Mouse (Mus musculus) monocyte, adult 5-6 weeks (primary cell): ENCODE measurements around the gene Nek9. TPM values are rescaled to one million over a fixed set of nuclear protein-coding genes. Genes with fewer than 3 reads are reported as not detected.

Source experiments
- ATAC-seq: fragments of 153-309, 156-312 bp; replicated peaks from 2 replicates; pipeline ENCODE4 v1.8.0; 2017; ENCODE audit warnings: mild to moderate bottlenecking; ENCODE audit not compliant: low TSS enrichment, insufficient number of reproducible peaks, severe bottlenecking, poor library complexity, low FRiP score
- total RNA-seq: library from RNA; stranded (forward); fragments of 200-1000, 200-491, 200-594 nt; gene quantifications from 3 replicates; pipeline ENCODE4 v1.2.3, GENCODE M21; 2017

Gene Nek9
- 30.4 to 50.6 TPM (median 33.8 TPM) in 3 replicates for total RNA-seq

DNA sequence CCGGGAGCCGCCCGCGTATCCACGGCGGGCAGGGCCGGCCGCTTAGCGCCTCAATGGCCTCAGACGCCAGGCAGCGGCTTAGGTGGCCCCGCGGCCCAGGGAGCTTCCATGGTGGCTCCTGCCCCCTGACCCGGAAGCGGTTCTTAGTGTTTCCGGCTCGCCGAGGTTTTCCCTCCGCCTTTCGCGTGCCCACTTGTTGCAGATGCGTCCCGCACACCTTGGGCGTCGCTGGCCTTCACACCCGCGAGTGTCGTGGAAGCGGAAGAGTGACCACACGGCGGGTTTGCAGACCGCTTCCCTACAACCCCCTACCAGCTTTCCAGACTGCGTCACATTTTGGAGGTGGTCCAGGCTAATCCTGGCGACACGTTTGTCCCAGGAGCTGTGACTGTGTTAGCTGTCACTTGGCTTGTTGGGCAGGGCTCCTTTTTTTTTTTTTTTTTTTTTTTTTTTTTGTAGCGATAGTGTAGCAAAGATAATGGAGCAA, at the start of gene Nek9:
Gene Nek9 (minus strand): TSS at position 120 of the 487 bp plus-strand sequence.
- ATAC-seq = peak; percentile 85

DNA sequence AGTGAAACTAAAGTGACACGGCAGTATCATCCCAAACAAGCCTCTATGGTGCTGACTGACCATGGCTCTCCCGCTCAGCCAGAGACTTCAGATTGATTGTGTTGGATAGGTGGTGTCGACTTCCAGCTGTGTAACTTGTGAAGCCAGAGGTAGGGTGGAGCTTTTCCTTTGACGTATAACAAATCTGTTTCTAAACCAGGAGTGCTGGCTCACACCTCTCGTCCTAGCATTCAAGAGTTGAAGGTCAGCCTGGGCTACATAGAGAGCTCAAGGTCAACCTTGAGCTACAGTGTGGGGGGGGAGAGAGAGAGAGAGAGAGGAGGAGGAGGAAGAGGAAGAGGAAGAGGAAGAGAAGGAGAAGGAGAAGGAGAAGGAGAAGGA, 46.8 kb upstream of the Nek9 start:
- no peak for ATAC-seq

DNA sequence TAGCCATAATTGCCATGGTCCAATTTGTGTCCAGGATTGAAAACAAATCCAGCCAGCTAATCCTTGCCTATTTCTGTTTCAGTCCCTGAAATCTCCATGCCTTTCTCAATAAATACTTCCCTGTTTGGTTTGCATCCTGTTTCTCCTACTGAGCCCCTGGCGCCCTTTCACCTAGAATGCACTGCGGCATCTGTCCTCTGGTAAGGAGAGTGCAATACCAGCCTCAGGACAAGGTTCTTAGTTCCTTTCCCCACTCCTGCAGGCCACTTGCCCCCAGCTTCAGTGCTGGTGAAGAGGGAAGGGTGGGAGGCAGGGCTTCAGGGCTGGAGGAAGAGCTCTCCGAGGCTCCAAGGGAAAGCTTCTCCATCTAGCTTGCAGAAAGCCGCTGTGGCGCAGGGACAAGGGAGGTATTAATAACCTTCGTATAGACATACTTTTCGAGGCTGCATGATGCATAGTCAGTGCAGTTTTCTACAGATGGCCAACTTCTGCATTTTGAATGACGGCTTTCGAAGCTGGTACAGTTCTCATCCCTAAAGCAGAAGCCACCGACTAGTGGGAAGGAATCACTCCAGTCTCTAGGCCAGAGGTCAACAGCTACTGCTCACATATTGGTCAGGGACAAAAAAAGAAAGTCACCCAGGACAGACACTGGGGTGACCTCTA, 46.3 kb upstream of the Nek9 start:
- ATAC-seq = peak; percentile 87

DNA sequence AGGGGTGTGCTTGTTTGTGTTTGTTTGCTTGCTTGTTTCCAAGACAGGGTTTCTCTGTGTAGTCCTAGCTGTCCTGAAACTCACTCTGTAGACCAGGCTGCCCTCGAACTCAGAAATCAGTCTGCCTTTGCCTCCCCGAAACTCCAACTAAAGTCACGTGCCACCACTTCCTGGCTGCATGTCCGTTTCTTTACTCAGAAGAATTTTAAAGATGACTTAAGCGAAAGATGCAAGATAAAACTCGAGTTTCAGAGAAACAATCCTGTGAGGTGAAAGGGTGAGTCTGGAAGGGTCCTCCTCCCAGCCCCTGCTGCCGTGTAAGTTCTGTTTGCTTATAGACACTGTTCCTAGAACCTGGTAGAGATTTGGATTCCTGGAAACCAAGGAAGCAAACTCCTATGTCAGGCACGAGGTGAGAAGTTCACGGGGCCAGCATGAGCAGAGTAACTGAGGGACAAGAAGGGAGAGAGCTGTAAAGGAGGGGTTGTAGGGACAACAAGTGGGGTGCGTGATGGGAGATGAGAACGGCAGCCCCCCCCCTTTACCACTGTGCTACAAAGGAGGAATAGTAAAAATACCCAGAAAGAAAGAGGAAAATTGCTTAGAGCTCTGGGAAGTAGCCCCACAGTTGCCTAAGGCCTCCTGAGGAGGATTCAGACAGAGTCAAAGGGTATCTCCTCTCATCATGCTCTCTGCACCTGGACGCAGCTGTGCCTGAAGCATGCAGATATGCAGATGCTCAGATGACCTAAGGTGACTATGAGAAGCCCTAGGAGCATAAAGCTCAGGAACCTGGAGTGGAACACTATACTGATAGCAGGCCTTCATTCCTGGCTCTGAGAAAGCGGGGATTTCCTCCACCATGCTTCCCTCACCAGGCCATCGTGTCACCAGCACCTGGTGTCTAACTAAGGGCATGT, 43.9 kb upstream of the Nek9 start:
- no peak for ATAC-seq

DNA sequence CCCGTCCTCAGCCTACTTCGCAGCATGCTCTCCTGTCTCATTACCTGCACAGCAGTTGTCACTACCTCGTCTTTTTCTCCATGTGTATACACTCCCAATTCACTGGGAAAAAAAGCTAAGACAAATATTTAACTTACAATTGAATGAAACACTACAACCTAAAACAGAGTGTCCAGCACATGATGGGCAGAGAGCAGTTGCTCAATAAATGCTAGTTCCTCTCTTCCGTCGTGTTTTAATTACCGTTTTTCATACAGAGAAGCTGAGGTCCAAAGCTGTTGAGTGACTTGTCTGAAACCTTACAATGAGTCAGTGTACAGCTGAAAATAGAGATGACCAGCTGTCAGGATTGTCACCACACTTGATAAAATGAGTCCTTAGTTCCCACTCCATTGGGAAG, 42.4 kb upstream of the Nek9 start:
- peak; percentile 46 for ATAC-seq

DNA sequence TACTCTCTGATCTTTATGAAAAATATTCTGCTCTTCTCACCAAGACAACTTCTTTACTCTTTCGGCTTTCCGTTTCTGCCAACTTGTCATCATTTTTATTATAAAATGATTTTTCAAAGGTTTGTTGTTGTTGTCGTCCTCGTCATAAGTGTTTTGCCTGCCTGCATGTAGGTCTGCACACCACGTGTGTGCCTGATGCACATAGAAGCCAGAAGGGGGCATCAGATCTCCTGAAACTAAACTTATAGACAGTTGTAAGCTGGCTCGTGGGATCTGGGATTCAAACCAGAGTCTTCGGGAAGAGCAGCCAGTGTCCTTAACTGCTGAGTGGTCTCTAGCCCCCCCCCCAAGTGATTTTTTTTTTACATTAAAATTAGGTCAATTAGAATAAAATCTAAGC, 41.8 kb upstream of the Nek9 start:
- ATAC-seq = no peak

DNA sequence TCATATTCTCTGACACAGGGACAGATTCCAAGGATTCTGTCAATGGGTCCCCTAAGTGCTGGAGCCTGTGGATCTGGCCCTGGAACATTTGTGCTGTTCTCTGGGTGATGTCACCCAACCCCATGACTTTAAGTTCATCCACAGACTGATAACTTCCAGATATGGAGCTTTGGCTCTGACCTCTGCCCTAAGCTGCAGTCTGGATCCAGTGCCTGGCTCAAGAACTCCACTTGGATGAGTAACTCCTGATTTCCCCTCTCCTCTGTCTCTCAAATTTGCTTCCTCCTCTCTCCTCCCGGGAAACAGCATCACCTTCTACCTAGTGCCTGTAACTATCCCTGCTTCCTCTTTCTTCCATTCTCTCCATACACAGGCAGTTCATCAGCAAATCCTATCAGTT, 41.1 kb upstream of the Nek9 start:
- ATAC-seq = no peak

DNA sequence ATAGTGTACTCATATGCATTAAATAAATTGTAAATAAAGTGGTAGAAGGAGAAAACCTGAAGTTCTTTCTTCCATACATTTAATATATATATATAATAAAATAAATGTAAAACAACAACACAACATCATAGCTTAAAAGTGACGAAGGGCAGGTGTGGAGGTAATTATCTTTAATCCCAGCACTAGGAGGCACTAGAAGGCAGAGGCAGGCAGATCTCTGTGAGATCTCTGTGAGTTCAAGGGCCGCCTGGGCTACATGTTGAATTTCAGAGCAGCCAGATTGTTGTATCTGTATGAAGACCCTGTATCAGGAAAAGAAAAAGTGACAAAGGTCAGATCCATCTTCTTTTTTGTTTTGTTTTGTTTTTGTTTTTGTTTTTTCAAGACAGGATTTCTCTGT, 39.1 kb upstream of the Nek9 start:
- ATAC-seq = no peak

DNA sequence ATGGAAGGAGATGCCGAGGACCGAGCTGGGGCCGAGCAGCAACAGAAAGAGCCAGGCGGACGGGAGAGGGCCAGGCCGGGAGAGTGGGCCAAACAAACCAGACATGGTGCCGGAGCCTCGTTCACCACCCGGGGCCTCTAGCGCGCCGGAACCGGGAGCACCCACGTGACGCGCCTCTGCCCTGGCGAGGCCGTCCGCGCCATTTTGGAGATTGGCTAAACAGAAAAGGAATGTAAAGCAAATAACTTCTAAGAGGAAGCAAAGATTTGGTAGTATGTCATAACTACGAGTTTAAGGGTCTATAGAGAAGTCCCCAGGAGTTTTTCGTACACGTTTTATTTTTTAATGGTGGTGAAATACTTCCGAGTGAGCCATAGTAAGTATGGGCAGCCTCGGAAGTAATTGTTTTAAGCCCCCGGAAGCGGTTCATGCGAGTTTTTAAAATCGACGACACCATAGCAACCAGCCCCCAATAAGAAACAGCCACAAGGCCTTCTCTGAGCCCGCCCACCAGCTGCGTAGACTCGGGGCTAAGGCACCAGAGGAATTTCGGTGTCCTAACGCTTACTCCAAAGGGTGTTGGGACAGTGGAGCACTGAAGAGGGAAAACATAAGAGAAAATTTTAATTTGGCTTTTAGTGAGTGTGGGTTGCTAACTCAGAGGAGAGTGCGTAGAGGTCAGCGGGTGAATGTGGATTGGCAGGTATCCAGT, 35.6 kb upstream of the Nek9 start, which contains the start of gene Tmed10:
Gene Tmed10 (minus strand): TSS at position 287 of the 712 bp plus-strand sequence.
- peak; percentile 86 for ATAC-seq

DNA sequence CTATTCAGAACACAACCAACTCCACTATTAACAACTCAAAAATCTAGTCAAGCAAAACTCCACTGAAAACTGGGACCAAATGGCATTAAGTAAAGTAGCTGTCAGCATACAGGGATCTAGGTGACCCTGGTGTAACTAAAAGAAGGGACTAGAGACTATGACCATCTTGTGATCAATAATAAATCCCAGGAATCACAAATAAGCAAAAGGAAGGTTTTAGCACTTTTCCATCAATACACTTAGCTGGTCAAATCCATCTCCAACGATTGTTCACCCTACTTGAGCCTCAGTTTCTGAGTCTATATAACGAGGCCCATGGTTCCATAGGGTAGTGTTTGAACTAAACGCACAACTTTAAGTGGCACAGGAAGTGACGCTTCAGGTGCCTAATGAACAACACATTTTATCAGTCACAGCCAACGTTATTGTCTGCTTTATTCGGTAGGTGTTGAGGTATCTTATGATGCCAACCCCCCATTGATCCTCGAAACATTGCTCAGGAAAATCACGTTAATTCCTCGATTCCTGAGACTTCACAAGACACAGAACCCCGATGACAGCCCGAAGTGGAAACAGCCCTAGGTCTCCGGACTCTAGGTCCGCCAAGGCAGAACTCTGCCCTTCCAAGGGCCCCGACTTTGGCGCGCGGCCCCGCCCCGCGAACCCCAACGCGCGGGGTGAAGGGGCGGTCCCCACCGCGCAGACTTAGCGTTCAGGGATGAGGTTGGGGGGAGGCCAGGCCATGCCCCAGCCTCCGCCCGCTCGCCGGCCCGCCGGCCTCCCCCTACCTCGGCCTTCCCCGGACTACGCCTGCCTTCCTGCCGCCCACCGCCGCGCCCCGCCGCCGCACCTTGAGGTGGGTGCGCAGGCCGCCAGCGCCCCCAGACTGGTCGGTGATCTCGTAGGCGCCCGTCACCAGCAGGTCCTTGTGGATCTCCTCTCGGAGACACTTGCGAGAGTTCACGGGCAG, 34.7 kb upstream of the Nek9 start:
- peak; percentile 36 for ATAC-seq

DNA sequence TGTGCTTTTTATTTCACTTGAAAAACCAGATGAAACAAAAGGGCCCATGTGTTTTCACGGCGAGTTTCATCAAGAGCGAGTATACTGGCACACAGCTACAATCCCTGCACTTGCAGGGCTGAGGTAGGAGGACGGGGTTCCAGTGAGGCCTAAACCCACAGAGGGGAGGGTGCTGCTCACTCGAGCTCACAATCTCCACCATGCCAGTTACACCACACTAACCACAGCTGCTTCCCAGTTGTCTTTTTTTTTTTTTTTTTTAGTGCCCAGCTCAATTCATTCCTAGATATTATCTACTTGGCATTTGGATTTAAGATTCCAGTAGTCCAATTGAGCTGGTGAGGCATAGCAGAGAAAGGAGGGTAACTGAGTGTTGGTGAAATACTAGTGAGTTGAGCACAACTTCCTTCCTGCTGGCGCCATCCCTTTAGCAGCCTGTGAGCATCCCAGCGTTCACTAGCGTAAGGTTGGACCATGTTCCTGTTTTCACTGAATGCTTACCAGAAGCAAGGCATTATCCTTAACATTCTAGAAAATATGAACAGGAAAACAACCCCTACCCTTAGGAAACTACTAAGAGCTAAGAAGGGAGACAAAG, 33.0 kb upstream of the Nek9 start:
- ATAC-seq = no peak; the same call in 1 of the 2 replicates

DNA sequence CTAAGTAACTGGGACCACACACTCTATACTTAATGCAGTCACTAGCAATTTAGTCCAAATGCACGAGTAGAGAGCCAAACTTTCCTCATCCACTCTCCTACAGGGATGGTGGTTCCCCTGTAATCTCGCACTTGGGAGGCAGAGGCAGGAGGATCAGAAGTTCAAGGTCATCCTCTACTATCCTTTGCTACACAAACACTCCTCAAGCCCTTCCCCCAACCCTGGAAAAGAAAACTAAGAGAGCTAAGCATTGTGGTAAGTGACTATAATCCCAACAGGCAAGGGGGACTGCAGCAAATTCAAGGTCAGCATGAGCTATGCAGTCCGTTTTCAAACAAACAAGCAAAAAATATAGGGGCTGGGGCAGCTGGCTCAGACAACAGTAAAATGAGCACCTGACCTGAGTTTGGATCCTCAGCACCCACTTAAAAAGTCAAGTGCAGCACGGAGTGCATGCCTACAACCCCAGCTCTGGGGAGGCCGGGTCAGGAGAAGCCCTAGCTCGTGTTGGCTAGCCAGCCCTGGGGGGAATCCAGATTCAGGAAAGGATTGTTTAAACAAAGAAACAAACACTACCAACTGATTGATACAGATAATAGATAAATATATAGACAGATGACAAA, 29.4 kb upstream of the Nek9 start:
- no peak for ATAC-seq

DNA sequence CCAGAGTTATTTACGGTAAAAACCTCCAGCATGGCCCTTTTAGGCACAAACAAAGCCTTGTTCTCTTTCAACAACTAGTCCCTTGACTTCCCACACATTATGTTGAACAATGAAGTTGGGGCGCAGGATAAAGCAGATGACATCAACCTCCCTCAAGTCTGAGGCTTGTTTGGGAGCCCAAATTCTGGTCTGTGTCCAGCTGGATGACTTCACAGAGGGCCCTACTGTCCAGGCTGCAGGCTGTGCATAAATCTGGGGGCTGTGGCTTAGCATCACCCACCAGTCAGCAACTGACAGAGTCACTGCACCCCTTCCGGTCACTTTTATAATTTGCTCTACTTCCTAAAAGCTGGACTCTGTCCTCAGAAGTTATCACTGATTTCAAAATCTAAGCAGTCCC, 27.1 kb upstream of the Nek9 start:
- ATAC-seq = no peak; the same call in 1 of the 2 replicates

DNA sequence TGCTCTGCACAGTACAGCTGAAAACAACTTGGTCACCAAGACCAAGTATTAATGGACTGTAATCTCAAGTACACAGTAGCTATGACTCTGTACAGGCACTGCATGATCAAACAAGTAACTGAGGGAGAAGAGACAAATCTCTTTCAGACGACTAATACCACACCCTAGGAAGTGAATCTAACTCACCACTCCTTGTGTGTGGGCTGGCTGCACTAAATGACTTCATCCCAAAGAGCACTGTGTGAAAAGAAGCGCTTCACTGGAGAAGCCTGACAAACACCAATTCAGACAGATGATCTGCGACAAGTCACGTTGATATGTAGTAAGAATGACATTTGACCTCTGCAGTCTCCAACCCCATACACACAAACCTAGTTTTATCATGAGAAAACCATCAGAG, 23.3 kb upstream of the Nek9 start:
- 0 out of 2 replicates have a peak, but pooled peaks have one; percentile 73 for ATAC-seq

DNA sequence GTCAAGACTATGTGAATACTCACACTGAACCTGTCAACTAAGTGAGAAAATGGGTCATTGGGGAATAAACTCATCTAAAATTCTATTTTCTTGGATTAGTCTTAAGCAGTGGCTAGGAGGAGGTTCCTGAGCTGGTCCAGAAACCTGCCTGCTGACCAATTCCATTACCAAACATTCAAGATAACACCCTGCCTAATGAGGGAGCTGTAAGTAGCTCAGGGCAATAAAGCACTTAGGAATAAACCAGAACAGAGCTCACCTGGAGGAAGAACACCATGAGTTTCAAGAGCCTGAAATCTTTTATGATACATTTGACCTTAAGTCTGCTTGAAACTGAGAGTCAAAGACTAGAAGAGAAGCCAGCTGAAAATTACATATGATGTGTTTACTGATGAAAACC, 22.4 kb upstream of the Nek9 start:
- ATAC-seq = no peak

DNA sequence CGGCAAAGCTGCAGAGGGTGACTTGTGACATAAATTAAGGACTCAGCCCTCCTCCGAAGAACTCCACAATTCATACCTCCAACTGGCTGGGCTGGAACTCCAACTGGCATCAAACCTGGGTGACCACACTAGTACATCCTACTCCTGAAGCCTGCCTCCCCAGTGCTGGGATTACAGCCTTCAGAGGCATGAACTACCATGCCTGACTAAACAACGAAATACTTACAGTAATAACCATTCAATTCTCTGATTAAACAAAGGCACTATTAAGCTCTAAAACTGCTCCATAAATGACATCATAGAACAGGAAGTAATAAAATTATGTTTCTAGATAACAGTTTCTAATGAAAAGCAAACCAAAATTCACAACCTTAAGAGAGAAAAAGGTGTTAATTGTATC, 22.0 kb upstream of the Nek9 start:
- no peak for ATAC-seq

DNA sequence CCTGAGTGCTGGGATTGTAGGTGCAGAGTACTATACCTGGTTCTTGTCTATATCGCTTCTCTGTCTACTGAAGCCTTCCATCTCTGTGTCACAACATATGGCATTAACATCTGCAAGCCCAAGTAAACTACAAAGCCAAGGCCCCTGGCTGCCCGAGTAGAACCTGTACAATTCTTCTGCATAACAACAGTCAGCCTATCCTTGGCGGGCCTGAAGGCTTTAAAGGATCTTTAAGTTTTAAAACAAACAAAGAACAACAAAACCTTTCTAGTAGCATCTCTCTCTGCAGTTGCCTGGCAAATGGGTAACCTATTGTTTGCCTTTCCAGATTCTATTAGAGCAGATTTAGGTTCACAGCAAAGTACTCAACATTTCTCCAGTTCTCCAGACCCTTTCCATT, 14.9 kb upstream of the Nek9 start:
- no peak for ATAC-seq
